Mouse (Mus musculus) MEL (cell line): ENCODE data around the gene Sh3glb2. TPM values are rescaled to one million over a fixed set of nuclear protein-coding genes. Genes with fewer than 3 reads are reported as not detected.

Experiments
- DNase-seq: peaks from one replicate; pipeline ENCODE4 v3.0.0; 2011; ENCODE audit warnings: low read depth, low spot score
- H3K27ac ChIP-seq: 2 replicates; pipeline ENCODE4 v1.5.1; 2012; ENCODE audit warnings: low read depth, mild to moderate bottlenecking, control low read depth, low read length, moderate library complexity; ENCODE audit not compliant: control insufficient read depth
- H3K27me3 ChIP-seq, 2 experiments: fragments of 150-350 bp in 1 of 2; sonication (generic) in 1 of 2; 2 replicates each; pipeline ENCODE4 v1.6.1; 2012; ENCODE audit warnings: low read length in 2 of 2, mild to moderate bottlenecking in 2 of 2, improper control_type of control experiment in 1 of 2, moderate library complexity in 1 of 2; ENCODE audit not compliant: insufficient read depth in 2 of 2, control insufficient read depth in 1 of 2
- H3K36me3 ChIP-seq, 2 experiments: 2 replicates each; pipeline ENCODE4 v1.6.1; 2012 to 2014; ENCODE audit warnings: low read length in 2 of 2, improper control_type of control experiment in 1 of 2, inconsistent platforms in 1 of 2, mild to moderate bottlenecking in 1 of 2; ENCODE audit not compliant: insufficient read depth in 2 of 2, control insufficient read depth in 1 of 2
- H3K4me1 ChIP-seq, 2 experiments: fragments of 150-350 bp in 1 of 2; sonication (generic) in 1 of 2; 2 replicates each; pipeline ENCODE4 v1.6.1; 2012; ENCODE audit warnings: low read length in 2 of 2, improper control_type of control experiment in 1 of 2, mild to moderate bottlenecking in 1 of 2; ENCODE audit not compliant: insufficient read depth in 2 of 2, control insufficient read depth in 1 of 2
- H3K4me3 ChIP-seq, 2 experiments: fragments of 150-350 bp in 1 of 2; sonication (generic) in 1 of 2; 2 replicates each; pipeline ENCODE4 v1.5.1; 2012; ENCODE audit warnings: low read depth in 2 of 2, low read length in 2 of 2, mild to moderate bottlenecking in 2 of 2, moderate library complexity in 2 of 2, control low read depth in 1 of 2, improper control_type of control experiment in 1 of 2; ENCODE audit not compliant: control insufficient read depth in 1 of 2, insufficient read depth in 1 of 2
- H3K79me2 ChIP-seq: 2 replicates; pipeline ENCODE4 v1.6.1; 2012; ENCODE audit warnings: mild to moderate bottlenecking, low read length, moderate library complexity; ENCODE audit not compliant: control insufficient read depth, poor library complexity, insufficient read depth
- H3K9ac ChIP-seq: 2 replicates; pipeline ENCODE4 v1.6.1; 2012; ENCODE audit warnings: low read depth, mild to moderate bottlenecking, control low read depth, low read length, moderate library complexity; ENCODE audit not compliant: control insufficient read depth, poor library complexity, severe bottlenecking
- H3K9me3 ChIP-seq: fragments of 150-350 bp; sonication (generic); replicated peaks from 2 replicates; pipeline ENCODE4 v1.6.1; 2012; ENCODE audit warnings: mild to moderate bottlenecking, low read length, improper control_type of control experiment, moderate library complexity; ENCODE audit not compliant: insufficient read depth
- BHLHE40 ChIP-seq: IDR thresholded peaks from 2 replicates; pipeline ENCODE4 v1.6.1; 2012; ENCODE audit warnings: low read depth, mild to moderate bottlenecking, inconsistent platforms, low read length, improper control_type of control experiment, borderline replicate concordance
- CHD1 ChIP-seq: IDR thresholded peaks from 2 replicates; pipeline ENCODE4 v1.6.1; 2012; ENCODE audit warnings: low read depth, mild to moderate bottlenecking, inconsistent platforms, low read length, improper control_type of control experiment
- CTCF ChIP-seq, 3 experiments: IDR thresholded peaks in 2 of 3; conservative IDR thresholded peaks in 1 of 3; 2 replicates each; pipeline ENCODE4 v1.5.1; 2011 to 2012; ENCODE audit warnings: low read length in 3 of 3, low read depth in 2 of 3, mild to moderate bottlenecking in 2 of 3, improper control_type of control experiment in 1 of 3, inconsistent platforms in 1 of 3, mixed read lengths in 1 of 3, moderate library complexity in 1 of 3; ENCODE audit not compliant: control insufficient read depth in 1 of 3, insufficient read depth in 1 of 3, poor library complexity in 1 of 3, severe bottlenecking in 1 of 3
- ETS1 ChIP-seq: IDR thresholded peaks from 2 replicates; pipeline ENCODE4 v1.6.1; 2012; ENCODE audit warnings: low read depth, mild to moderate bottlenecking, inconsistent platforms, low read length, improper control_type of control experiment, moderate library complexity
- GABPA ChIP-seq: IDR thresholded peaks from 2 replicates; pipeline ENCODE4 v1.6.1; 2012; ENCODE audit warnings: low read depth, mild to moderate bottlenecking, inconsistent platforms, low read length, improper control_type of control experiment, moderate library complexity
- GATA1 ChIP-seq: IDR thresholded peaks from 2 replicates; pipeline ENCODE4 v1.6.1; 2011; ENCODE audit warnings: low read depth, low read length, improper control_type of control experiment
- HCFC1 ChIP-seq: IDR thresholded peaks from 2 replicates; pipeline ENCODE4 v1.6.1; 2012; ENCODE audit warnings: low read depth, mild to moderate bottlenecking, inconsistent platforms, low read length, improper control_type of control experiment, moderate library complexity
- JUND ChIP-seq: IDR thresholded peaks from 2 replicates; pipeline ENCODE4 v1.6.1; 2011; ENCODE audit warnings: low read depth, mild to moderate bottlenecking, improper control_type of control experiment, low read length
- KAT2A ChIP-seq: conservative IDR thresholded peaks from 2 replicates; pipeline ENCODE4 v1.6.1; 2012; ENCODE audit warnings: low read depth, low read length, improper control_type of control experiment, inconsistent platforms
- MAFK ChIP-seq: IDR thresholded peaks from 2 replicates; pipeline ENCODE4 v1.6.1; 2011; ENCODE audit warnings: low read depth, mild to moderate bottlenecking, low read length, improper control_type of control experiment, borderline replicate concordance
- MAX ChIP-seq: IDR thresholded peaks from 2 replicates; pipeline ENCODE4 v1.6.1; 2011; ENCODE audit warnings: low read length, improper control_type of control experiment
- MAZ ChIP-seq: IDR thresholded peaks from 2 replicates; pipeline ENCODE4 v1.6.1; 2012; ENCODE audit warnings: low read depth, mild to moderate bottlenecking, inconsistent platforms, low read length, improper control_type of control experiment
- MXI1 ChIP-seq: IDR thresholded peaks from 2 replicates; pipeline ENCODE4 v1.6.1; 2011; ENCODE audit warnings: mild to moderate bottlenecking, low read depth, low read length, improper control_type of control experiment
- MYB ChIP-seq: IDR thresholded peaks from 2 replicates; pipeline ENCODE4 v1.6.1; 2011; ENCODE audit warnings: mild to moderate bottlenecking, low read depth, low read length, improper control_type of control experiment
- MYC ChIP-seq: IDR thresholded peaks from 2 replicates; pipeline ENCODE4 v1.6.1; 2011; ENCODE audit warnings: low read depth, mild to moderate bottlenecking, low read length, improper control_type of control experiment, moderate library complexity
- NELFE ChIP-seq: IDR thresholded peaks from 2 replicates; pipeline ENCODE4 v1.6.1; 2011; ENCODE audit warnings: low read depth, low read length, improper control_type of control experiment
- NRF1 ChIP-seq: IDR thresholded peaks from 2 replicates; pipeline ENCODE4 v1.6.1; 2014; ENCODE audit warnings: low read depth, mild to moderate bottlenecking, inconsistent platforms, low read length, improper control_type of control experiment, moderate library complexity; ENCODE audit not compliant: poor library complexity, insufficient read depth, severe bottlenecking
- POLR2A ChIP-seq, 2 experiments: IDR thresholded peaks; 2 replicates each; pipeline ENCODE4 v1.6.1; 2011 to 2012; ENCODE audit warnings: low read length in 2 of 2, mild to moderate bottlenecking in 2 of 2, control low read depth in 1 of 2, improper control_type of control experiment in 1 of 2, low read depth in 1 of 2, moderate library complexity in 1 of 2; ENCODE audit not compliant: control insufficient read depth in 1 of 2, insufficient read depth in 1 of 2, poor library complexity in 1 of 2
- POLR2AphosphoS2 ChIP-seq: IDR thresholded peaks from 2 replicates; pipeline ENCODE4 v1.6.1; 2011; ENCODE audit warnings: low read length, improper control_type of control experiment
- POLR2AphosphoS5 ChIP-seq: IDR thresholded peaks from 2 replicates; pipeline ENCODE4 v1.6.1; 2012; ENCODE audit warnings: low read depth, borderline replicate concordance, mild to moderate bottlenecking, inconsistent platforms, low read length, moderate library complexity, mixed read lengths
- RAD21 ChIP-seq: IDR thresholded peaks from 2 replicates; pipeline ENCODE4 v1.6.1; 2011; ENCODE audit warnings: mild to moderate bottlenecking, low read depth, low read length, improper control_type of control experiment
- RCOR1 ChIP-seq: IDR thresholded peaks from 2 replicates; pipeline ENCODE4 v1.6.1; 2012; ENCODE audit warnings: low read depth, mild to moderate bottlenecking, inconsistent platforms, low read length, improper control_type of control experiment
- SIN3A ChIP-seq: IDR thresholded peaks from 2 replicates; pipeline ENCODE4 v1.6.1; 2012; ENCODE audit warnings: low read length, improper control_type of control experiment, inconsistent platforms
- SMC3 ChIP-seq: IDR thresholded peaks from 2 replicates; pipeline ENCODE4 v1.6.1; 2011; ENCODE audit warnings: low read depth, low read length, improper control_type of control experiment
- TAL1 ChIP-seq: IDR thresholded peaks from 2 replicates; pipeline ENCODE4 v1.6.1; 2012; ENCODE audit warnings: mild to moderate bottlenecking, inconsistent platforms, low read length, moderate library complexity, mixed read lengths
- TCF12 ChIP-seq: IDR thresholded peaks from 2 replicates; pipeline ENCODE4 v1.6.1; 2014; ENCODE audit warnings: low read depth, mild to moderate bottlenecking, inconsistent platforms, low read length, improper control_type of control experiment, moderate library complexity
- UBTF ChIP-seq: IDR thresholded peaks from 2 replicates; pipeline ENCODE4 v1.6.1; 2012; ENCODE audit warnings: low read depth, mild to moderate bottlenecking, inconsistent platforms, low read length, improper control_type of control experiment, moderate library complexity, borderline replicate concordance; ENCODE audit not compliant: insufficient read depth
- USF1 ChIP-seq: IDR thresholded peaks from 2 replicates; pipeline ENCODE4 v1.6.1; 2014; ENCODE audit warnings: low read depth, mild to moderate bottlenecking, inconsistent platforms, low read length, improper control_type of control experiment, moderate library complexity
- ZC3H11A ChIP-seq: IDR thresholded peaks from 2 replicates; pipeline ENCODE4 v1.6.1; 2012; ENCODE audit warnings: low read depth, mild to moderate bottlenecking, inconsistent platforms, low read length, improper control_type of control experiment
- ZMIZ1 ChIP-seq: IDR thresholded peaks from 2 replicates; pipeline ENCODE4 v1.6.1; 2012; ENCODE audit warnings: low read depth, mild to moderate bottlenecking, inconsistent platforms, low read length, improper control_type of control experiment, moderate library complexity
- ZNF384 ChIP-seq: IDR thresholded peaks from 2 replicates; pipeline ENCODE4 v1.6.1; 2012; ENCODE audit warnings: low read depth, mild to moderate bottlenecking, inconsistent platforms, low read length, improper control_type of control experiment
- polyA plus RNA-seq, 2 experiments: library from polyadenylated mRNA; stranded (reverse) in 1 of 2; unstranded in 1 of 2; fragments of >175 nt in 1 of 2; fragments of >200 nt in 1 of 2; gene quantifications; 2 replicates each; pipeline versions ENCODE4 v1.2.1 to v1.2.4; 2012; ENCODE audit warnings: low replicate concordance in 2 of 2, low read depth in 1 of 2; ENCODE audit not compliant: insufficient read length in 2 of 2, insufficient read depth in 1 of 2, missing spikeins in 1 of 2
- total RNA-seq: library from RNA; depleted of rRNA; stranded (reverse); fragments of 300-350 nt; gene quantifications from 2 replicates; pipeline ENCODE4 v1.2.3, GENCODE M21; 2012

Gene Sh3glb2
- total and polyA plus RNA-seq, 3 experiments: 48.0 to 60.1 TPM; not detected in 1

- peak overlapping the region; percentile 77 to 83 for H3K4me3 ChIP-seq
- TF ChIP-seq TAL1: no peak
- TF ChIP-seq MAX: 0 out of 2 replicates have a peak, but pooled peaks have one; percentile 8
- no peak for TF ChIP-seq MAFK
- no peak for TF ChIP-seq UBTF
- TF ChIP-seq POLR2A (IDR thresholded peaks at IDR 0.05; ENCODE audit: control insufficient read depth in 1 of 2, insufficient read depth in 1 of 2, low read depth in 1 of 2, low read length in 2 of 2, poor library complexity in 1 of 2): no peak; a peak in 2 of 4 replicates
- no peak for TF ChIP-seq USF1
- TF ChIP-seq MYB: no peak
- 0 out of 6 replicates have a peak, but pooled peaks of 1 of the 3 experiments have one; percentile 2 for TF ChIP-seq CTCF (IDR thresholded peaks at IDR 0.05 in 2 of 3, conservative IDR thresholded peaks at IDR 0.05 in 1 of 3; ENCODE audit: control insufficient read depth in 1 of 3, insufficient read depth in 1 of 3, low read depth in 2 of 3, low read length in 3 of 3, poor library complexity in 1 of 3, severe bottlenecking in 1 of 3)
- TF ChIP-seq GATA1: no peak
- no peak for TF ChIP-seq ZNF384
- peak; percentile 94 for TF ChIP-seq NRF1
- peak; percentile 14; the same call in 1 of the 2 replicates for TF ChIP-seq MXI1
- no peak for TF ChIP-seq GABPA
- TF ChIP-seq SIN3A: peak; percentile 10; the same call in 1 of the 2 replicates
- 0 out of 2 replicates have a peak, but pooled peaks have one; percentile 26 for TF ChIP-seq MAZ
- TF ChIP-seq BHLHE40: no peak
- TF ChIP-seq ZMIZ1: peak; percentile 68
- no peak for TF ChIP-seq MYC
- peak; percentile 81 for TF ChIP-seq NELFE
- TF ChIP-seq HCFC1: peak; percentile 25; the same call in 1 of the 2 replicates
- no peak for TF ChIP-seq RAD21
- TF ChIP-seq ETS1: 0 out of 2 replicates have a peak, but pooled peaks have one; percentile 14
- peak; percentile 16; the same call in 1 of the 2 replicates for TF ChIP-seq TCF12
- no peak; the same call in 1 of the 2 replicates for TF ChIP-seq KAT2A
- TF ChIP-seq ZC3H11A: no peak
- TF ChIP-seq POLR2AphosphoS2: no peak; the same call in 1 of the 2 replicates
- TF ChIP-seq JUND: no peak
- no peak for TF ChIP-seq CHD1
- no peak for TF ChIP-seq RCOR1
- no peak for TF ChIP-seq SMC3
- TF ChIP-seq POLR2AphosphoS5: no peak
- TF ChIP-seq, all 39 proteins: peak for 11
- Histone ChIP-seq H3K27ac (peak overlapping the region; percentile 66), H3K9me3 (no peaks in the 10 kb centered on the region), H3K4me1 (peaks cover 0 to 6% of the 10 kb centered on the region in 2 experiments; a peak in 2 of 4 replicates), H3K79me2 (peaks cover 11% of the 10 kb centered on the region), H3K36me3 (peaks cover 0 to 3% of the 10 kb centered on the region in 2 experiments; a peak in 2 of 4 replicates), H3K27me3 (no peaks in the 10 kb centered on the region), H3K9ac (peak overlapping the region; percentile 89)
- peak; percentile 89 for DNase-seq
These were observed 33.6 kb upstream of the Sh3glb2 start for GRCm38 (mm10) chr2:30392577-30393369.
